Mouse (Mus musculus): ENCODE measurements around the gene Cd72. TPM values are rescaled to one million over a fixed set of nuclear protein-coding genes. Genes with fewer than 3 reads are reported as not detected.
A peak's percentile ranks its signal among the peaks of the same experiment; 100 is the strongest.

Gene Cd72
- polyA plus RNA-seq, 1 experiment from 2014 or later: 5.2 TPM

DNA sequence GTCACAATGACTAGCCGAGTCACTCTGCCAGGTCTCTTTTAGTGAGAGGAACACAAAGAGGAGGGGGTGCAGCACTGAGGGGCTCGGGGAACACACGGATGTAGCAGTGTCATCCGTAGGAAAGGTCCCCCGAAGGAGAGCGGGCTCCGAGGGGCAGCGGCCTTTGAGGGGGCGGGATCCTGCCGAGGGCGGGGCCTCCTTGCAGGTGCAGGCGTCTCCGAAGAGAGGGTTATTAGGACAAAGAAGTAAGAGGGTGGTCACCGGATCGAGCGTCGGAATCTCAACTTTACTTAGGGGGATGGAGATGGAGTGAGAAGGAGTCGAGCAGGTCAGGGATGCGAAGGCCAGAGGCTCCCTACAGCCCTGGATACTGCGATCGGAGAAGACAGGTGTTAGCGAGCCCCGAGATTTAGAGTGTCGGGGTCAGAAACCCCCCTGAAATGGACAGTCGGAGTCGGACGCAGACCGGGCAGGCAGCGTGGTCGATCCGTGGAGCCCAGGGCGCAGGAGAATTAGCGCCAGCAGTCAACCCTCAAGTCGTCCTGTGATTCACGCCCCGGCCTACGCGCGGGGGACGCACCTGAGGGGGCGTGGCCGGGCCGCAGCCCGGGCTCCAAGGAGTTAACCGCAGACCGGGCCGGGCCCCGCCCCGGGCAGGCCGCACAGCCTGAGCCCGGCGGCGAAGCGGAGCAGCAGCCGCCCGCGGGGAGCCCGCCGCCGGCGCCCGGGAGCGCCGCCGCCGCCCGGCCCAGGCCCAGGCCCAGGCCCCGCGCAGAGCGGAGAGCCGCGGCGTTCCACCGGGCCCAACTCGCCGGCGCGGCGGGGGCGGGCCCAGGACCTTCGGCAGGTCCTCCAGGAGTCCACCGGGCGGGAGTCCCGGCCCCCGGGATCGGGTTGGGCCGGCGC, 11.7 kb downstream of the Cd72 start:
- peak; percentile 70 for ATAC-seq (ENCODE audit: insufficient read depth, low FRiP score, low read depth)
- under 1% methylated on average over 80 of the region's 88 CpGs for WGBS
- peak overlapping the region; percentile 85 for H3K4me2 ChIP-seq
- peak overlapping the region; percentile 96 for H3K9ac ChIP-seq
- peak overlapping the region; percentile 97 for H3K4me3 ChIP-seq (replicated peaks)
- H3K27ac ChIP-seq: peak overlapping the region; percentile 94
- peaks cover 11% of the 10 kb centered on the region for H3K4me1 ChIP-seq
- H3K27me3 ChIP-seq (replicated peaks): no peaks in the 10 kb centered on the region
- H3K9me3 ChIP-seq: no peaks in the 10 kb centered on the region
- H3K36me3 ChIP-seq: peaks cover 24% of the 10 kb centered on the region

DNA sequence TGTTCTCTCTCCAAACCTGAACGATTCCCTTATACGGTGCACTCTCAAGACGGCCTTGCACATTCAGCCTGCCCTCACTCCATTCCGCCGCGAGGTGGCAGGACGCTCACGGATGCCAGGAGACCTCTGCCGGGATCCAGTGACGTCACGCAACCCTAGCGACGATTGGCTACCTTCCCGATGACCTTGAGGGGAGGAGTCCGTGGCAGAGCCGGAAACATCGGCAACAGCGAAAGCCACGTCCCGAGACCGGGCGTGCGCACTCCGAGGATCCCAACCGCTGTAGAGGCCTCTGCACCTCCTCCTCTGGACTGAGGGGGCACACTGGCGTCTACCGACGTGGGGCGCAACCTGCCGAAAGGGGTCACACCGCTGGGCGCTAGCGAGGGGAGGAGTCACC, 12.4 kb downstream of the Cd72 start:
- peaks cover 11% of the 10 kb centered on the region for H3K4me1 ChIP-seq
- H3K4me2 ChIP-seq: peak overlapping the region; percentile 85
- peak overlapping the region; percentile 57 for H3K9ac ChIP-seq
- H3K36me3 ChIP-seq: peaks cover 20% of the 10 kb centered on the region
- no peaks in the 10 kb centered on the region for H3K9me3 ChIP-seq
- peak overlapping the region; percentile 97 for H3K4me3 ChIP-seq (replicated peaks)
- H3K27ac ChIP-seq: peak overlapping the region; percentile 94
- ATAC-seq (ENCODE audit: insufficient read depth, low FRiP score, low read depth): peak; percentile 91
- WGBS: under 1% methylated on average over 33 of the region's 33 CpGs
- H3K27me3 ChIP-seq (replicated peaks): no peaks in the 10 kb centered on the region

DNA sequence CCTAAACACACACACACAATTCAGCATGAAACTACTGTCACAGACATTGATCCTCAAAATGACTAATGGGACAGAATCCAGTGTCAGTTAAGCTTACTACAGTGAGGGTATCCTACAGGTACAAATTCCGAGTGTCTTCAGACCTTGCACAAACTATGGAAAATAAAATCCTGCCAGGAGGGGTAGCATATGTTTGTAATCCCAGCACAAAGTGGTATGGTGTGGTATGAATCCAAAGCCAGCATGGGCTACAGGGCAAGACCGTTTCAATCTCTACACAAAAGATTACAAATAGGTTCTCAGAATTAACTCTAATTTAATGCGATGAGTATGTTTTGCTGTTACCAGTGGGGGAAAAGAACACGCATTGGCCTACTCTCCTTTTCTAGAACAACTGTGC, 12.8 kb downstream of the Cd72 start, which contains the start of gene Tesk1:
TSS of gene Tesk1 (plus strand) at position 301 of the 400 bp plus-strand sequence.
- Histone ChIP-seq H3K4me2 (peak within 1 kb of the TSS; percentile 85), H3K4me3 (replicated peaks) (peak within 1 kb of the TSS; percentile 97), H3K36me3 (peaks cover 16% of the 10 kb centered on the region), H3K27ac (peak within 1 kb of the TSS; percentile 94), H3K9ac (peak within 1 kb of the TSS; percentile 96), H3K4me1 (peaks cover 11% of the 10 kb centered on the region), H3K9me3 (no peaks in the 10 kb centered on the region), H3K27me3 (replicated peaks) (no peaks in the 10 kb centered on the region)
- 24% methylated on average over 4 of the region's 4 CpGs for WGBS
- no peak for ATAC-seq (ENCODE audit: insufficient read depth, low FRiP score, low read depth)

DNA sequence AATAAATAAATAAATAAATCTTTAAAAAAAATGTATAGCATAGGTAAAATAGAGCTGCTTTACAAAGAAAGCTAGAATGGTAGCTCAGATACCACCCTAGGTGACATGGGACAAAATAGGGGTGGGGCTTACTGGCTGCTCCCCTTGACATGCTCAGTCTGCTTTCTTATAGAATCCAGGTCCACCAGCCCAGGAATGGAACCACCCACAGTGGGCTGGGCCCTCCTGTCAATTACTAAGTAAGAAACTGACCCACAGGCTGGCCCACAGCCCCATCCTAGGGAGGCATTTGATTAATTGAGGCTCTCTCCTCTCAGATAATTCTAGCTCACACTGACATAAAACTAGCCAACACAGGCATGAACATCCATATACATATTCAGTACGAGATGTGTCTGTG, 21.6 kb downstream of the Cd72 start:
- Histone ChIP-seq H3K9me3 (no peaks in the 10 kb centered on the region), H3K4me3 (replicated peaks) (no peak overlapping the region), H3K27me3 (replicated peaks) (no peaks in the 10 kb centered on the region; the same call in 1 of the 2 replicates), H3K9ac (no peak overlapping the region), H3K36me3 (no peaks in the 10 kb centered on the region), H3K4me1 (peaks cover 15% of the 10 kb centered on the region; the same call in 1 of the 2 replicates), H3K4me2 (no peak overlapping the region), H3K27ac (no peak overlapping the region)
- no peak for ATAC-seq (ENCODE audit: insufficient read depth, low FRiP score, low read depth)
- 86% methylated on average over 1 of the region's 1 CpGs for WGBS

DNA sequence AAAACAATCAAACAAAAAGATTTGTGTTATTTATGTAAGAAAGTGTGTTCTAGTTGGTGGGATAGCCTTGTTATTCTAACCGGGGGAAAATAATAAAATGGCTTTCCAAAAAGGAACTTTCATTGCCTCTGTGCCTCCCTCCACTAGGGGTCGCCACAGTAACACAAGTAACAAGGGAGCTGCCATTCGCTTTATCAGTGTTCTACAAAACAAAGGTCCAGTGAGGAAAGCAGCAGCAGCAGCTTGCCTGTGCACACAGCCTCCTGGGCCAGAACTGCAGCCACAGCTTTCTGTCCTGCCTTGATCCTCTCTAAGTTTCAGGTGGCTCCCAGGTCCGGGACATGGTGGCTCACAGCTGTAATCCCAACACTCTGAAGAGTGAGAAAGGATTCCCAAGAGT, 22.7 kb downstream of the Cd72 start:
- no peak overlapping the region for H3K27ac ChIP-seq
- 2% methylated on average over 4 of the region's 4 CpGs for whole genome bisulfite sequencing

DNA sequence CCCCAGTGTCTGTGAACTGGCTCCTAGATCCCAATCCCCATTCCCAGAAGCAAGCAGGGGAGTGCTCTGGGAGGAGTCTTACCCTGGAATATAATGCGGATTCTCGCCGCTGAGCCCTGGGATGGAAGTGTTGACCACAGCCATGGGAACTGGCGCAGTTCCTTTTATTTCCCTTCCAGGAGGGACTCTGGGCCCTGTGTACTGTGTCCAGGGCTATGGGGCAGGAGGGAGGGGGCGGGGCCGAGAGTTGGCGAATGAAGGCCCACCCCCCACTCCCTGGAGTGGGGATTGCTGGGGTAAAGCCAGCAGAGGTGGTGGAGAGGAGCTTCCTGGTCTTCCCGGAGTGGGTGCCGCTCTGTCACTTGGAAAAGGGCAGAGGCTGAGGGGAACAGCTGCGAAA, 25.5 kb downstream of the Cd72 start, which contains the start of gene Fam166b:
TSS of gene Fam166b (minus strand) at position 189 of the 400 bp plus-strand sequence.
- Histone ChIP-seq H3K27ac (no peak within 1 kb of the TSS), H3K9ac (no peak within 1 kb of the TSS), H3K4me3 (replicated peaks) (0 out of 2 replicates have a peak within 1 kb of the TSS, but pooled peaks have one; percentile 0), H3K36me3 (peaks cover 15% of the 10 kb centered on the region), H3K9me3 (no peaks in the 10 kb centered on the region), H3K27me3 (replicated peaks) (peaks cover 17% of the 10 kb centered on the region), H3K4me2 (peak within 1 kb of the TSS; percentile 17; the same call in 1 of the 2 replicates), H3K4me1 (peaks cover 28% of the 10 kb centered on the region)
- peak; percentile 19; the same call in 1 of the 2 replicates for ATAC-seq (ENCODE audit: insufficient read depth, low FRiP score, low read depth)
- WGBS: 13% methylated on average over 10 of the region's 10 CpGs

More for the DNA sequence above, 22.7 kb downstream of the Cd72 start:
- peaks cover 21% of the 10 kb centered on the region; the same call in 1 of the 2 replicates for H3K4me1 ChIP-seq
- H3K4me2 ChIP-seq: no peak overlapping the region
- H3K36me3 ChIP-seq: no peaks in the 10 kb centered on the region
- H3K27me3 ChIP-seq (replicated peaks): peaks cover 9% of the 10 kb centered on the region; the same call in 1 of the 2 replicates
- H3K9me3 ChIP-seq: no peaks in the 10 kb centered on the region
- peak; percentile 66; the same call in 1 of the 2 replicates for ATAC-seq (ENCODE audit: insufficient read depth, low FRiP score, low read depth)
- H3K9ac ChIP-seq: no peak overlapping the region
- no peak overlapping the region for H3K4me3 ChIP-seq (replicated peaks)

DNA sequence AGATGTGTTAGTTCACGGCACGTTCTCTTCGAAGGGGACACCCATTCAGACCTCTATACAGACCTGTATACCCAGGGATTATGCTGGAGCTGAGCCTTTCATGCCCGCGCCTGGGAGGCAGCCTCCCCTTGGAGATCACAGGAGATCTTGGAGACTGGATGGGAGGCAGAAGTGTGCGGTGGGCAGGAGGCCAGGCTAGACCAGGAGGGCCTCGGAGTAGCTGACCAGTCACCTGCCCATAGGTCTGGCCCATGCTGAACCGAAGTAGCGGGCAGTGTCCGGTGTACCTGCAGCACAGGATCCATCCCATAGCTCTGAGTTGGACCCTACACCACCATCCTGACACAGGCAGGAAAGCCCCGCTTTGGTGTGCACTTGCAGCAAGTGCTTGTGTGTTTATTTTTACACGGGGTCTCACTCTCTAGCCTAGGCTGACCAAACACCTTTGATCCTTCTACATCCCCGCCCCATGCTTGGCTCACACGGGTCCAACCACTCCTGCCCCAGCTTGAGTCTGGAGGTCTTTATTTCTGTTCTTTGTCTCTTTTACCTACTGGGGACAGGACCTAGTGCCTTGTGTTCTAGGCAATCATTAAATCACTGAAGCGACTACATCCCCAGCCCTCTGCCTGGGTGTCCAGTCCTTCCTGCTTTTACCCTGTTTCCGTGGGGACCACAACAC, 26.1 kb downstream of the Cd72 start:
- peaks cover 20% of the 10 kb centered on the region for H3K36me3 ChIP-seq
- no peak overlapping the region for H3K4me3 ChIP-seq (replicated peaks)
- peaks cover 17% of the 10 kb centered on the region for H3K27me3 ChIP-seq (replicated peaks)
- WGBS: 34% methylated on average over 16 of the region's 16 CpGs
- H3K27ac ChIP-seq: no peak overlapping the region
- H3K9ac ChIP-seq: no peak overlapping the region
- H3K9me3 ChIP-seq: no peaks in the 10 kb centered on the region
- no peak for ATAC-seq (ENCODE audit: insufficient read depth, low FRiP score, low read depth)
- no peak overlapping the region for H3K4me2 ChIP-seq
- H3K4me1 ChIP-seq: peaks cover 28% of the 10 kb centered on the region

DNA sequence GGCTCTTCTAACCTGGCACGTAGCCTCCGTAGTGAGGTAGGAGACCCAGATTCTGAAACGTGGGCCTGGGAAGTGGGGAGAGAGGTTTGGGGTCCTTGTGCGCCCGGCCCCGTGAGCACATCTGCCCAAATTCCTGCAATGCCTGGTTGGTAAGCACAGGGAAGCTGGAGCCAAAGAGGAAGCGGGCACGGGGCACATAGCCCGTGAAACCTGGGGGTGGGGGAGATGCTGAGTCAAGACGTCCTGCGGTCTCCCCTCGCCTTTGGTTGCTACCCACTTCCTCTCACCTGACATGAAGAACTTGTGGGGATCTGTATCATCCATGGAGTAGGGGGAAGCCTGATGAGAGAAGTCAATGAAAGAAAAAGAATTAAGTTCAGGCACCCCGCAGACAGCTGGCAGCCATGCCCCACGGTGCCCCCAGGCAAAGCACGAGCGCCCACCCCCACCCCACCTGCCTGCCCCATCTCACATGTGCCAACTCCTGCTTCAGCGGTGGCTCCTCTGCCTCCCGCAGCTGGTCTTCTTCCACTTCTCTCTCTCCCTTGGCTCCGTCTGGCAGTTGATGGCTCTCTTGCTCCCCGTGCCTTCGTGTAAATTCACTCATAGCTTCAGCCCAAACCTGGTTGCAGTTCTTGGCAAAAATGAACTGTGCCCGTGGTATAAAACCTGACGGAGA, 26.8 kb downstream of the Cd72 start:
- H3K9ac ChIP-seq: no peak overlapping the region
- no peaks in the 10 kb centered on the region for H3K9me3 ChIP-seq
- WGBS: 38% methylated on average over 23 of the region's 23 CpGs
- H3K27ac ChIP-seq: no peak overlapping the region
- no peak for ATAC-seq (ENCODE audit: insufficient read depth, low FRiP score, low read depth)
- H3K36me3 ChIP-seq: peaks cover 22% of the 10 kb centered on the region
- H3K27me3 ChIP-seq (replicated peaks): peaks cover 17% of the 10 kb centered on the region
- H3K4me3 ChIP-seq (replicated peaks): no peak overlapping the region
- H3K4me2 ChIP-seq: no peak overlapping the region
- H3K4me1 ChIP-seq: peaks cover 28% of the 10 kb centered on the region

DNA sequence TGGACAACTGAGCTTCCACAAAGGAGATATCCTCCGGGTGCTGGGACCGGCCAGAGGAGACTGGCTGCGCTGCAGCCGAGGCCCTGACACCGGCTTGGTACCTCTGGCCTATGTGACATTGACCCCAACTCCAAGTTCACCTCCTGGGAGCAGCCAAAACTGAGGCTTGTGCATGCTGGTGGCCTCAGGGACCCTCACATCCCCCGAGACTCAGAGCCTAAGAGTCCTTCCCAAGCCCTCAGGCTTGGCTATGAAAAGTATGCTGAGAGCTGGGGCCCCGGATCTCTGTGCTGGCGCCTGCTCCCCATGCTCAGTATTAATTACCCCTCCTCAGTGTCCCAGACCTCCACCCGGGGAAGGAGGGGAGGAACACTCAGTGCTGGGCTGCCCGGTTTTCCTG, 27.9 kb downstream of the Cd72 start:
- ATAC-seq (ENCODE audit: insufficient read depth, low FRiP score, low read depth): no peak
- H3K4me1 ChIP-seq: peaks cover 28% of the 10 kb centered on the region
- H3K36me3 ChIP-seq: peaks cover 30% of the 10 kb centered on the region
- H3K9me3 ChIP-seq: no peaks in the 10 kb centered on the region
- 66% methylated on average over 10 of the region's 10 CpGs for WGBS
- H3K27me3 ChIP-seq (replicated peaks): peaks cover 17% of the 10 kb centered on the region
- H3K27ac ChIP-seq: no peak overlapping the region
- no peak overlapping the region for H3K4me2 ChIP-seq
- H3K4me3 ChIP-seq (replicated peaks): no peak overlapping the region
- H3K9ac ChIP-seq: no peak overlapping the region

DNA sequence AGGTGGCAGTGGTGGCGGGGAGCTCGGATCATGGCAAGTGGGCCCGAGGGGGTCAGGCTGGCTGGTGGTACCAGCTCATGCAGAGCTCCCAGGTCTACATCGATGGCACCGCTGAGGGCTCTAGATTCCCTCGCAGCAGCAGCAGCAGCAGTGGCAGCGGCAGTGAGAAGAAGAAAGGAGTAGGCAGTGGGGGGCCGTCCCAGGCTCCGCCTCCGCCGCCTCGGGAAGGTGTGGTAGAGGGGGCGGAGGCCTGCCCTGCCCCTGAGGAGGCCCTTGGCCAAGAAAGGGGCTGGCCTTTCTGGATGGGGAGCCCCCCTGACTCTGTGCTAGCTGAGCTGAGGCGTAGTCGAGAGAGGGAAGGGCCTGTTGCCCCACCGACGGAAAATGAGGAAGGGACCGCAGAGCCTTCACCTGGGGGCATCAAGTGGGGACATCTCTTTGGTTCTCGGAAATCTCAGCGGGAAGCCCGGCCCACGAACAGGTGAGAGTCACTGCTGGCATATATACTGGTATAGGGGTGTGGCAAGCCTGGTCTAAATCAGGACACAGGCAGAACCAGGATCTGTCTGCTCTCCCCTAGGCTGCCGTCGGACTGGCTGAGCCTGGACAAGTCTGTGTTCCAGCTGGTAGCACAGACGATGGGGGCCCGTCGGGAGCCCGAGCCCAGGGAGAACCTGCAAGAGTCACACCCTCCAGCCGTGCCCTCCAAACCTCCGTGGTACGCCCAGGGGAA, 28.6 kb downstream of the Cd72 start:
- Histone ChIP-seq H3K36me3 (peaks cover 30% of the 10 kb centered on the region), H3K27me3 (replicated peaks) (peaks cover 17% of the 10 kb centered on the region), H3K4me1 (peaks cover 28% of the 10 kb centered on the region)

DNA sequence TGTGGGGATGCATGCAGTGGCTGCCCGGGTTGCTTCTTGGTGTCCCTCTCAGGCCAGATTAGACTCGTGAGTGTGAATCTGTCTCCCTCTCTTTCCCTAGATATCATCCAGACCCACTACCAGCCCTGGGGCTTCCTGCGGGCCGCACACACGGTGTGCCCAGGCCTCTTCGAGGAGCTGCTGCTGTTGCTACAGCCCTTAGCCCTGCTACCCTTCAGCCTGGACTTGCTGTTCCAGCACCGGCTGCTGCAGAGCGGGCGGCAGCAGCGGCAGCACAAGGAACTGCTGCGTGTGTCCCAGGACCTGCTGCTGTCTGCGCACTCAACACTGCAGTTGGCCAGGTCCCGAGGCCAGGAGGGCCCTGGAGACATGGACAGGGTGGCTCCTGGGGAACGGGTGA, 29.2 kb downstream of the Cd72 start:
- peaks cover 28% of the 10 kb centered on the region for H3K4me1 ChIP-seq
- H3K27me3 ChIP-seq (replicated peaks): peaks cover 17% of the 10 kb centered on the region
- H3K9me3 ChIP-seq: no peaks in the 10 kb centered on the region
- no peak for ATAC-seq (ENCODE audit: insufficient read depth, low FRiP score, low read depth)
- peak overlapping the region; percentile 46 for H3K4me2 ChIP-seq
- no peak overlapping the region for H3K27ac ChIP-seq
- peaks cover 30% of the 10 kb centered on the region for H3K36me3 ChIP-seq
- H3K4me3 ChIP-seq (replicated peaks): peak overlapping the region; percentile 10; the same call in 1 of the 2 replicates
- no peak overlapping the region for H3K9ac ChIP-seq
- WGBS: 41% methylated on average over 14 of the region's 14 CpGs

More for the DNA sequence above, 28.6 kb downstream of the Cd72 start:
- Histone ChIP-seq H3K9ac (no peak overlapping the region), H3K27ac (no peak overlapping the region), H3K9me3 (no peaks in the 10 kb centered on the region), H3K4me3 (replicated peaks) (peak overlapping the region; percentile 10; the same call in 1 of the 2 replicates), H3K4me2 (peak overlapping the region; percentile 46)
- peak; percentile 50; the same call in 1 of the 2 replicates for ATAC-seq (ENCODE audit: insufficient read depth, low FRiP score, low read depth)
- 36% methylated on average over 31 of the region's 31 CpGs for WGBS
